Comparison of ENCODE assay signal across 15 mouse cellular contexts in the genomic region with DNA sequence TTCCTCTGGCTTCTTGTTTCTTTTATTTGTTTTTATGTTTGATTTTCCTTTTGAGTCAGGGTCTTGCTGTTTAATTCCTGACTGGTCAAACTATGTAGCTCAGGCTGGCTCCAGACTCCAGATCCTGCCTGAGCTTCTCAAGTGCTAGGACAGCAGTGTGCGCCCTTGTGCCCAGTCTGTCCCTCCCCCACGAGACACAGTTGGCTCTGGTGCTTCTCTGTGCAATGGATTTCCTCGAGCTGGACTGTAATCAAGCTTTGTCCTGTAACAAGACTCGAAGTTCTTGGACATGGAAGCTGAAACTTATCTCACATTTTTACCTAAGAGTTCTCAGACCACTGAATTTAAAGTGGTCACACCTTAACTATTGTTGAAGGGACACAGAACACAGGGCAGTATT.
DNase-seq lines count a peak whose midpoint lies in the region; ATAC-seq lines count a peak whose summit lies in the region.
"Had no signal": no experiment of that assay in that cellular context is flagged by ENCODE, and none has a peak within 500 bp of the region (broad histone marks: within the 10 kb centered on the region; RNA-seq: fewer than 3 reads in every experiment).

No protein-coding gene starts in this region.

- H3K27me3 ChIP-seq in hindbrain, embryonic 13.5 days: no peaks in the 10 kb centered on the region
- no peaks in the 10 kb centered on the region for H3K27me3 ChIP-seq in forebrain, embryonic 15.5 days
- H3K27me3 ChIP-seq: embryonic facial prominence, embryonic 12.5 days; forebrain, embryonic 13.5 days had no signal

- no peak for ATAC-seq in hindbrain, embryonic 13.5 days (ENCODE audit: low FRiP score)
- no peak for ATAC-seq in forebrain, embryonic 15.5 days (replicated peaks)
- ATAC-seq: forebrain, embryonic 13.5 days; forebrain, embryonic 16.5 days had no signal

- H3K4me3 ChIP-seq in hindbrain, embryonic 13.5 days: no peak overlapping the region
- no peak overlapping the region for H3K4me3 ChIP-seq in forebrain, embryonic 15.5 days
- H3K4me3 ChIP-seq: embryonic facial prominence, embryonic 10.5 days; embryonic facial prominence, embryonic 12.5 days; forebrain, embryonic 13.5 days had no signal

- H3K4me1 ChIP-seq in hindbrain, embryonic 13.5 days (replicated peaks): no peaks in the 10 kb centered on the region
- H3K4me1 ChIP-seq in forebrain, embryonic 15.5 days: no peaks in the 10 kb centered on the region
- H3K4me1 ChIP-seq: embryonic facial prominence, embryonic 10.5 days; embryonic facial prominence, embryonic 12.5 days; forebrain, embryonic 13.5 days had no signal

- peak; percentile 56 for DNase-seq in adrenal gland, postnatal 10 days
- DNase-seq in adrenal gland, adult 8-10 months: no peak
- DNase-seq in adipocyte (ENCODE audit: low spot score): peak; percentile 79
- peak; percentile 6 for DNase-seq in adrenal gland, postnatal 25 days
- DNase-seq: cerebellum, adult 11-12 months; cerebellum, adult 2 months; cerebellum, adult 9-10 months; cerebellum, postnatal 10 days; cerebellum, postnatal 25 days had no signal

- no peaks in the 10 kb centered on the region for H3K36me3 ChIP-seq in hindbrain, embryonic 13.5 days
- H3K36me3 ChIP-seq in forebrain, embryonic 15.5 days: no peaks in the 10 kb centered on the region
- H3K36me3 ChIP-seq: embryonic facial prominence, embryonic 10.5 days; embryonic facial prominence, embryonic 12.5 days had no signal

- WGBS in hindbrain, embryonic 13.5 days: 90% methylated on average over 4 of the region's 4 CpGs
- 86% methylated on average over 4 of the region's 4 CpGs for WGBS in forebrain, embryonic 15.5 days

- no peak overlapping the region for H3K4me2 ChIP-seq in hindbrain, embryonic 13.5 days
- H3K4me2 ChIP-seq in forebrain, embryonic 15.5 days (replicated peaks): no peak overlapping the region
- H3K4me2 ChIP-seq: embryonic facial prominence, embryonic 12.5 days; forebrain, embryonic 13.5 days had no signal

- no peak overlapping the region for H3K27ac ChIP-seq in hindbrain, embryonic 13.5 days
- H3K27ac ChIP-seq in forebrain, embryonic 15.5 days (replicated peaks): no peak overlapping the region
- H3K27ac ChIP-seq: embryonic facial prominence, embryonic 10.5 days; embryonic facial prominence, embryonic 12.5 days; forebrain, embryonic 13.5 days had no signal

- H3K9ac ChIP-seq in hindbrain, embryonic 13.5 days: no peak overlapping the region
- no peak overlapping the region for H3K9ac ChIP-seq in forebrain, embryonic 15.5 days (replicated peaks)
- H3K9ac ChIP-seq: embryonic facial prominence, embryonic 12.5 days; forebrain, embryonic 13.5 days had no signal

- H3K9me3 ChIP-seq in hindbrain, embryonic 13.5 days: no peaks in the 10 kb centered on the region
- H3K9me3 ChIP-seq in forebrain, embryonic 15.5 days: no peaks in the 10 kb centered on the region
- H3K9me3 ChIP-seq: embryonic facial prominence, embryonic 12.5 days; forebrain, embryonic 13.5 days had no signal
